Mouse (Mus musculus) adrenal gland, postnatal 4 days (tissue): ENCODE data around the gene Rassf1. TPM values are rescaled to one million over a fixed set of nuclear protein-coding genes. Genes with fewer than 3 reads are reported as not detected.
A peak's percentile ranks its signal among the peaks of the same experiment; 100 is the strongest.

Experiments
- DNase-seq, 2 experiments: peaks; one replicate each; pipeline ENCODE4 v3.0.0; 2021 to 2022; ENCODE audit warnings: low spot score in 2 of 2, mixed read lengths in 2 of 2
- long read RNA-seq, 2 experiments: library from polyadenylated mRNA; stranded (forward); transcript quantifications; one replicate each; pipeline ENCODE4 v2.0.0; 2021
- total RNA-seq, 2 experiments: library from RNA; stranded (reverse); gene quantifications; 2 replicates each; pipeline ENCODE4 v1.2.3; 2021

Gene Rassf1
- total RNA-seq, result 10 to 100 TPM; 34.9 to 37.6 TPM
- long read RNA-seq, experiment 1, transcript Rassf1-201 (5 exons, 1,727 nt), result major isoform, 15 of 24 reads
- long read RNA-seq, experiment 1, partial matches to known transcripts, result 0 of 24 reads
- long read RNA-seq, experiment 1, other reads (novel, unspliced or antisense), result 5 of 24 reads
- long read RNA-seq, experiment 2, transcript Rassf1-202 (6 exons, 1,787 nt), result minor isoform, 5 of 47 reads
- long read RNA-seq, experiment 2, transcript Rassf1-201 (5 exons, 1,727 nt), result major isoform, 28 of 47 reads
- long read RNA-seq, experiment 2, partial matches to known transcripts, result 1 of 47 reads
- long read RNA-seq, experiment 2, other reads (novel, unspliced or antisense), result 11 of 47 reads

DNA sequence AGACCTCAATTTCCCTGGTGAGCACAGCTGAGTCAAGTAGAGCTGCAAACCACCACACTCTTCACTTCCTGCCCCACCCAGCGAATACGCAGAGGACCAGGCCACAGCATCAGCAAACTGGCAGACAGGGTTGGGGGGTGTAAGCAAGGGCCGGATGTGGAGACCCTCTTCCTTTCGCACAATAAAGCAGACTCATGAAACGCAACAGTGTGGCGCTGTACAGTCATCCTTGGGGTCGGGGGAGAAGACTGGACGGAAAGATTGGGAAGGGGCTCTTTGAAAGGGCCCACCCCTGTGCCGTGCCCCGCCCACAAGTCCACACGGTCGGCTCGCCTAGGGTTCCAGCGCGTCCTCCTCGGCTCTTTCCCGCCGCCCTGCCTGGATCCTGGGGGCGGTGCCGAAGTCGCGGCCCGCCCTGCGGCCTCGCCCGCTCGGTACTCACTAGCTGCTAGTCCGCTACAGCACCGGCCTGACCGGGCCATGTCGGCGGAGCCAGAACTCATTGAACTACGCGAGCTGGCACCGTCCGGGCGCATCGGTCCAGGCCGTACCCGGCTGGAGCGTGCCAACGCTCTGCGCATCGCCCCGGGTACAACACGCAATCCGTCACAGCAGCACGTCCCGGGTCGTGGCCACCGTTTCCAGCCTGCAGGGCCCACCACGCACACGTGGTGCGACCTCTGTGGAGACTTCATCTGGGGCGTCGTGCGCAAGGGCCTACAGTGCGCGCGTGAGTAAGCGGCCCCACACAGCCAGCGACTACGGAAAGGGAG is at the start of gene Rassf1:
Gene Rassf1, plus strand, starts transcription at position 439 of the 773 bp plus-strand sequence.
- peak in 1 of 2 experiments; percentile 53 for DNase-seq

DNA sequence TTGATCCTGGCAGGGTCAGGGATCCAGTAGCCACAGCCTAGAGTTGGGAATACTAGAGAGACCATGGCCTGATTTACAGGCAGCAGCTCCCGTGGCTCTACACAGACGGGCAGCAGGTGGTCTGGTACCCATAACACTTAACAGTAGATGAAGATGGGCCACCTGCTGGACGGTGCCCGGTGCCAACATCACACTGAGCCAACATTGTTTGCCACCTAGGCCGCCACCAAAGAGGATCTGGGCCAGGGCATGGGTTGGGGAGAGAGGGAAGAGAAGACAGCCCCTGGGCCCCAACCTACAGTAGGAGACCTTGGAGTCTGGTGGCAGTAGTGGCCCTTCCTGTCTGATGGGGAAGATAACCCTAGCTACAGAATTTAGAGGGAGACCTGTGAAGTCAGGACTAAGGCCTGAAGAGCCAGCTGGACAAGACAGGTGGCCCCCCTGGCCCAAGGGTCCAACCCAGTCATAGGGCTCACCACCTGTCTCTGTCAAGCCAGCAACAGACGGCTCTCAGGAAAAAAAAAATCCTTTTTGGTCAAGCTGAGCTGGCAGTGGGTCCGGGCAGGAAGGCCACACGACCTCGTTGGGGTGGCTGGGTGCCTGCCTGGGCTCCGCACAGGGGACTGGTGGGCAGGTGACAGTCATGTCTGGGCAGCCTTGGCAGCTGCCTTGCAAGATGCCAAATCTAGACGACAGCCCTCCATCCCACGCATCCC is 49.1 kb upstream of the Rassf1 start:
- DNase-seq, result no peak

DNA sequence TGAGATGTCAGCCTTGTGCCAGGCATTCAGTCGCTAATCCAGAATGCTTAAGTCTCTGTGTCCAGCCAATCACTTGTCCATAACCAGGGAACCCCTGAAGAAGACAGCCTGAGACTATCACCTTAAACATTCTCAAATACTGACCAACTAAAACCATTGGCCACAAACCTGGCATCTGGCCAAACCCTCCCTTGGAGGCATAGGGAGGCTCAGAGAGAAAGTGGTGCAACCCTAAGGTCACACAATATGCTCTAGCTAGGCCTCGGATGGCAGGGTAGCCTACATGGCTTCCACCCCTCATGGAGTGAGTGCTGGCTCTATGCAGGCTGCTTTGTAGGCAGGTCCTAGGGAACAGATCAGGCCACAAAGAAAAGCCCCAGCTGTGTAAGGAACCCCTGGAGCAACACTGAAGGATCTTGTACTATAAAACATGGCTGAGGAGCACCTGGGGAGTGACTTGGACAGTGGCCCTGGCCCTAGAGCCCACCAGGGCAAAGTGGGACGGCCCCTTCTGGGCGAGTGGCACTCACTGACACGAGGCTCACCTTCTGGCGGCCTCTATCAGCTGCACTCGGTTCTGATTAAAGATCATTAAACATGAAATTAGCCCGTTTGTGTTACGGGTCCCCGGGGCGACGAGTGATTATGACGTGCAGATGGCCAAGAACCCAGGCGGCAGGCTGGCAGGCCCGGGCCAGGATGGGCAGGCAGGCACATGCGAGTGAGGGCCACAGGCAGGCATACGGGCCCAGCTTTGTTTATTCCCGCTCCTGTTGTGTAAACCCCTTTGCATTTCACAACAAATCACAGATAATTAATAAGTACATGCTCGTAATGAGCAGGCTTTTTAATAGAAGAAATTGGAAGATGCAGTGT is 46.5 kb upstream of the Rassf1 start:
- DNase-seq, result no peak

DNA sequence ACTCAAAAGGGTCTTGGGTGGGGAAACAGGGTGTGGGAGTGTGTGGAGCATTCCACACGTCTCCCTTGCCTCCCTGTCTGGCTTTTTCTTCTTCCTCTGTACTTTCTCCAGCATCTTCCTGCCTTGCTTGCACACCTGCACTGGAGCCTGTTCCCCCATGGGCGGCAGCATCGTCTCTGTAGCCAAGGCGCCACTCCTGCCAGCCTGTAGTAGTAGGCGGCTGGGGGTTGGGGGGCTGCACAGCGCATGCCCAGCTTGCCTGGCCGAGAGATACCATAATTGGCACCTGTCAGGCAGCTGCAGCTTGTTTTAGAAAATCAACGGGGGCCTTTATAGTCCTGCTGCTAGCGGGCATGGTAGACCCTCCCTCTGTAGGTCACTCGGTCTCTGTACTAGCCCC is 43.1 kb upstream of the Rassf1 start:
- DNase-seq, result no peak

DNA sequence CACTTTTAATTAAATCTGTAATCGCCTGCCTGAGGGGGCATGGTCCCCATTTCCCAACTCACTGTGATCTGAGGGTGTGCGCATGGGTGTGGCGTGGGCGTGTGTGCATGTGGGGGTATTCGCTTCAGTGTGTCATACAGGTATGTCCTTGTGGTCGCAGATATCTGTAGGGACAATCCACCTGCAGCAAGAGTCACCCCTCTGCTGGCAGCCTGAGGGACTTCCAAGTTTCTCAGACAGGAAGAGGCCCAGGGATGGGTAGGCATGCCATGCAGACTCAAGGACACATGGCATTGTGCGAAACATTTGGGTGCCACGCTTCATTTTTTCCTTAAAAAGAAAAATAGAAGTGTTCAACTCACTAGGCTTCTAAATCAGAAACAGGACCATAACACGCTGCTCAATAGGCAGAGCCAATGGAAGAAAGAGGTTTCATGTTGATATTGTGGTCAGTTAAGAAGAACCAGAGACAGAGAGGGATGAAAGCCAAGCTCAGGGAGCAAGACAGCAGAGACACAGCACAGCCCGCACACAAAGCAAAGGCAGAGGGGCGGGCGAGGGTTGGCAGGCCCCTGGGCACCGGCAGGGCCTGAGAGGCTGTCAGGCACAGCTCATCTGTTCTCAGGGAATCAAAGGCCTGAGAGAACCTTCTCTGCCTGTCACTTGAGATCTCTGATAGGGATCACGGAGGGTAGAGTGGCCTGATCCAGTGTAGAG is 40.8 kb upstream of the Rassf1 start:
- no peak for DNase-seq

DNA sequence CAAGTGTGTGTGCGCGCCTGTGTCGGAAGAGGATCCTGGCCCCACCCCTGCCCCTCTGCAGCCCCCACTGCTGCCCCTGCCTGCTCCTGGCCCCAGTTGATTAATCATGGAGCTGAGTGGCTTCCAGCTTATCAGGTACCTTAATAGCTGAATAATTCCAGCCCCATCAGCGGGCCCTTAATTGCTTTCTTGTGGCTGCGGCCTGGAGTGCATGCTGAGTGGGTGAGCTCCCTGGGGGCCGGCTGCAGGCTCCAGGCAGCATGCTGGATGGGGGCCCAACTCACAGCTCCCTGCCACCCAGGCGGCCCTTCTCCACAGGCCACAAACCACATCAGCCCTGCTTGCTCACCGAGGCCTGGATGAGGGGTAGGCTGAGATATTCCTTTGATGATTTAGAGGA is 39.9 kb upstream of the Rassf1 start:
- no peak for DNase-seq

DNA sequence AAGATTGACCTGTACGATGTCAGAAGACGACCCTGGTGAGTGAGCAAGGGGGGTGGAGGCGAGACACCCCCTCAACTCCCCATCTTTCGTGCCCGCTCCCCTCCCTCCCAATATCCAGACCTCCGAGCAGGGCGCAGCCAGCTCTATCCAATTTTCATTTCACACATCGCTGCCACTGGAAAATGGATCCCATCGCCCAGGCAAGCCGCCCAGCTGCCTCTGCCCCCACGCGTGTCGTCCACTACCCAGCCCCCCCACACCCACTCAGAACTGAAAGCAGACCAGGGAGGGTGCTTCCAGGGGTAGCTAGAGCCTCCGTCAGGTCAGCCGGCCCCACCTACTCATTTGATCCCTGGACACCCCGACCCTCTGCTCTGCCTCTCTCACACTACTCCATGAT is 39.0 kb upstream of the Rassf1 start:
- no peak for DNase-seq

DNA sequence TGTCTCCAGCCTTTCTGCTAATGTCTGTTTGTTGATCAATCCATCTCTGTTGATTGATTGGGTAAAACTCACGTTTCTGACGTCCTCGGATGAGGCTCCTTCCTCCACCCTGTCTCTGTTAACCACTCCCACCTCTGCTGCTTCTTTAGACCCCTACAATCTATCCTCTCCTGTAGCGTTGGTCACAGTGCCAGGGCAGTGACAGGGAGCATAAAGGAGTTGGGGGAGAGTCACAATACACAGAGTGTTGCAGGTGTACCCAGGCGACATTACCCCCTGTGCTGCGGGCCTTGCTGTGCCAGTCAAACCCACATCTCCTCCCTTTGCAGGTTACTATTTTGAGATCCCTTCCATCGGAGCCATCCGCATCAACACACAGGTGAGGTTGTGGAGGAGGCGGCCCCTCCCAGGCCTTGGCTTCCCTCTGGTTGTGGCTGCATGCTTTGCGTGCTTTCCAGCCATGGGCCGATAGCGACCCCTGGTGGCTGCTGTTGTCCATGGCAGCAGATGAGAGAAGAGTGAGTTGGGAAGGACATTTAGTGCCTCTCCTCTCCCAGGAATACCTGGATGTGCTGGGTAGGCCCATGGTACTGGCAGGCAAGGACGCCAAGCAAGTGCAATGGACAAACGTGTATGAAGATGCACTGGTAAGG is 36.9 kb upstream of the Rassf1 start:
- peak; percentile 76 to 80 for DNase-seq

DNA sequence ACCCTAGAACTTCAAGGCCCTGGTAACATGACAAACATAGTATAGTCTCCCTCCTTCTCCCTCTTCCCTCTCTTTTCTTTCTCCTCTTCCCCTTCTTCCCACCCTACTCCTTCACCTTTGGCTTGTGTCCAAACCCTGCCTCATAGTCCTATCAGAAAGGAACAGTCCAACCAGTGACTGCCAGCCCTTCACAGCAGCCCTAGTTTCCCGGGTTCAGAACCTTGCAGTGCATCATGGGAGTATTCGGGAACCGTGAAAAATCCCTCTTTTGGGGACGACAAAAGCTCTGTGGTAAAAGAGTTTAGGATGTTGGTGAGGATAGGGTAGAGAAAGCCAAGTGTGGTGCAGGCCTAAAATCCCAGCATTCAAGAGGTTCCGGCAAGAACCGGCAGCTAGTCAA is 31.0 kb upstream of the Rassf1 start:
- DNase-seq, result no peak

DNA sequence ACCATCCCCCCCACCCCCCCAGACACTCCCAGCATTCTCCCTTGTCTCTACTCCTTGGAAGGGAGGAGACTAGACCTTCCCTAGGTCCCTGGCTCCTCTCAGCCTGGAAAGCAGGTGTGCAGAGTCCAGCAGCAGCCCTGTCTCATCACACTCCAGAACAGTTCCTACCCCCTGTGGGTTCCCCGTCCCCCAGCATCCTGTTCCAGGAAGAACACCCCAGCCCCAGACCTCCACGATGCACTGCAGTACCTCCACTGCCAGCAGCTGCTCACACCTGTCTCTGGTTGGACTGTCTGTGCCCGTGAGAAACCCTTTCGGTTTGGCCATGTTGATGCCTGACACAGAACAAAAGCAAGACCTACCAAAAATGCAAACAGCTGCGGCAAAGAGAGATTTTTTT is 30.2 kb upstream of the Rassf1 start:
- no peak for DNase-seq

DNA sequence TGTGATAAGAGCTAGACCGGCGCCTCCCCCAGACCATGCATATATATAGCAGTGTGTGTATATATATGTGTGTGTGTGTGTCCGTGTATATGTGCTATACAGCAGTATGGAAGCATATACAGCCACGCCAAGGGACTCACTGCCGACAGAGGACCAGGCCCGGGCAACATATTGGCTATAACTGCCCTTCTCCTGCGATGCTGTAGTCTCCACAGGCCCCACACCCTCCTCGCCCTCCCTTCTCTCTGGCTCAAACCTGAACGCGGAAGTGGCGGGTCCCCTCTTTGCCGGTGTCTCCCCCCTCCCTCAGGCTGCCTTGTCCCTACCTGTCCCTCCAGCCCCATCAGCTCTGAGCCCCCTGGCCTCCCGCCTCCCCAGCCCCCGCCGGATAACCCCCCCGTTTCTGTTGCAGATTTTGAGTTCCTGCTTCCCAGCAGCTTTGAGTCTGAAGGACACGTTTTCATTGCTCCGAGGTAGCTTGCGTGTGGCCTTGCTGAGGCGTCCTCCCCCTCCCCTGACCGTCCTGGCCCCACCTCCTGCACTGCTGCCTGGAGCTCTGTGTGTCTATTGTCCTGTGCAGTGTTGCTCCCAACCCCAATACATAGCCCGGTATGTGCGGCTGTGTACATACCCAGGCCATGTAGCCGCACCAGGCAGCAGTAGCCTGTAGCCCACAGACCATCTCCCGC is 29.5 kb upstream of the Rassf1 start:
- no peak for DNase-seq

DNA sequence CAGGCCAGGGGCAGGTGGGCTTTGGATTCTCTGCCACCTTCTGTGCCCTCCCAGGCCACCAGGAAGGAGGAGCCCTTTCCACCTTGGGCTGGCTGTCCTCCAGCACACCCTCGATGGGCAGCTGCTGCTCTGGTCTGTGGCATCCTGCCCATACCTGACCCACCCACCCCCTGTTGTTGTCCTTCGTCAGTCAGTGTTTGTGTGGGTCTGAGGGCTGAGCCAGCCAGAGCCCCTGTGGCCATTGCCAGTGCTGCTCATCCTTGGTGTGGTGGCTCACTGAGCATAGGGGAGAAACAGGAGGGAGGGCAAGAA is 29.0 kb upstream of the Rassf1 start:
- no peak for DNase-seq

DNA sequence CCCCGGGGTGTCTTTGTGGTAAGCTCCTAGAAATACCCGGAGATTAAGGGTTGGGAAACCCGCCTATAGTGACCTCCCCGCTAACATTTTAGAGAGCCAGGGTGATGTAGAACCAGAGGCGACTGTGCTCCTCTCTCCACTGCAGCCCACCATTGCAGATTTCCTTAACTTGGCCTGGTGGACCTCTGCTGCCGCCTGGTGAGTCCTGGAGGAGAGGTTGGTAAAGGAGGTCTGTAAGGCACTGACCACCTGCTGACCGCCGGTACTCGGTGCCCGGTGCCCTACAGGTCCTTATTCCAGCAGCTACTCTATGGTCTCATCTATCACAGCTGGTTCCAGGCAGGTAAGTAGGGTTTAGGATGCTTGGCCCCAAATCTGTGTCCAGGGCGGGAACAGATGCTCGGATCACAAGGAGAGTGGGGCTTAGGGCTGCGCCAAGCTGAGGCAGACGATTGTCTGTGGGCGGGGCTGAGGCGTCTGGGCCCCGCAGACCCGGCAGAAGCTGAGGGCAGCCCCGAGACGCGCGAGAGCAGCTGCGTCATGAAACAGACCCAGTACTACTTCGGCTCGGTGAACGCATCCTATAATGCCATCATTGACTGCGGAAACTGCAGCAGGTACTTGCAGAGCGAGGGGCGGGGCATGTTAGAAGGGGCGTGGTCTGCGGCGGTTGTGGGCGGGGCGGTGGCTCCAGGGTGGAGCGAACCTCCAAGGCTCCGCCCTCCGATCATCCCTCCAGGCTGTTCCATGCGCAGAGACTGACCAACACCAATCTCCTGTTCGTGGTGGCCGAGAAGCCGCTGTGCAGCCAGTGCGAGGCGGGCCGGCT is 24.9 kb upstream of the Rassf1 start:
- DNase-seq, result peak; percentile 66 to 73

DNA sequence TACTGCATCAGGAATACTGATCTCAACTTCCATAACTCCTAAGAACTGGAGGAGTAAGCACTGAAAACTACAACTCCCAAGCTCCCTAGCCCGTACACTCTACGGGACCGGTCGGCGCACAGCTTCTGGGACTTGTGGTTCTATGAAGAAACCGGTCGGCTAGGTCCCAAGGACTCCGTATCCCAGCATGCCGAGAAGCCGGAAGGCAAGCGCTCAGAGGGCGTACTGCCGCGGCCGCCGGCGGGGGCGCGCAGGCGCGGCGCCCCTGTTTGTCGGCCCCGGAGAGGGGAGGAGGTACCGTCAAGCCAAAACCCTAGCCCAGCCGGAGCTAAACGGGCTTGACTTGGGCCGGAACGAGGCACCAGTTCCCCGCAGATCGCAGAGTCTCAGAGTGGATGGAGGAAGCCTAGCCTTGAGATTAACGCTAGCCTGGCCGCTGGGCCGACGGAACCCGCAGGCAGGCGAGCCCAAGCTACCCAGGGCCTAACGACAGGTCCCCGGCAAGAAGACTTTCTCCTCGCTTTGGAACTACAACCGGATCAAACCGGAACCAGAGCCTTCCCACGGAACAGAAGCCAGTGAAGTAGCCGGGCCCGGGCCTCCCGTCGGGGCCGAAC is 17.5 kb upstream of the Rassf1 start, which contains the start of gene Tmem115:
Gene Tmem115, plus strand, starts transcription at position 155 of the 617 bp plus-strand sequence.
- peak; percentile 70 to 84 for DNase-seq

DNA sequence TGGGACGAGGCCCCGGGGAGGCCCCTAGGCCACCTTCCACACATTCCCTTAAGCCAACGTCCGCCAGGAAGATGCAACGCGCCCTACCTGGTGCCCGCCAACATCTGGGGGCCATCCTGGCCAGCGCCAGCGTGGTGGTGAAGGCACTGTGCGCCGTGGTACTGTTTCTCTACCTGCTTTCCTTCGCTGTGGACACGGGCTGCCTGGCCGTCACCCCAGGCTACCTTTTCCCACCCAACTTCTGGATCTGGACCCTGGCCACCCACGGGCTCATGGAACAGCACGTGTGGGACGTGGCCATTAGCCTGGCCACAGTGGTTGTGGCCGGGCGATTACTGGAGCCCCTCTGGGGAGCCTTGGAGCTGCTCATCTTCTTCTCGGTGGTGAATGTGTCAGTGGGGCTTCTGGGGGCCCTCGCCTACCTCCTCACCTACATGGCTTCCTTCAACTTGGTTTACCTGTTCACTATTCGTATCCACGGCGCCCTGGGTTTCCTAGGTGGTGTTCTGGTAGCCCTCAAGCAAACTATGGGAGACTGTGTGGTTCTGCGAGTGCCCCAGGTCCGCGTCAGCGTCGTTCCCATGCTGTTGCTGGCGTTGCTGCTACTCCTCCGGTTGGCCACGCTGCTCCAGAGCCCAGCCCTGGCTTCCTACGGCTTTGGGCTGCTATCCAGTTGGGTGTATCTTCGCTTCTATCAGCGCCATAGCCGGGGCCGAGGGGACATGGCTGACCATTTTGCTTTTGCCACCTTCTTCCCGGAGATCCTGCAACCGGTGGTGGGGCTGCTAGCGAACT is 16.8 kb upstream of the Rassf1 start:
- no peak for DNase-seq

DNA sequence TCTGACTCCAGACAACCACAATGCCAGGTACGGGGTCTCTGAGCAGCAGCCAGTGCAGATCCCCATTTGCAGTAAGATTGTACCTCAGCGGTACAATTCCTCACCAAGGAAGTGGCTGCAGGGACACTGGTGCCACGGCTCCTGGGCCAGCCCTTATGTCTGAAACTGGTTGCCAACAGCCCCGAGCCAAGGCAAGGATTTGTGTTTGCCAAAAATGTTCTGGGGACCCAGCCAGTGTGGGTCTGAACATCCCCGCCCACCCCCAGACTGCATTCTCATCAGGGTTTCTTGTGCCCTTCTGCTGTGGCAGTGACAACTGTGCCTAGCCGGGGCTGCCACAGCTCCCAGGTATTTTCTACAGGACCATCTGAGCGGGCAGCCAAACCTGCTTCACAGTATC is 13.1 kb upstream of the Rassf1 start:
- no peak for DNase-seq

DNA sequence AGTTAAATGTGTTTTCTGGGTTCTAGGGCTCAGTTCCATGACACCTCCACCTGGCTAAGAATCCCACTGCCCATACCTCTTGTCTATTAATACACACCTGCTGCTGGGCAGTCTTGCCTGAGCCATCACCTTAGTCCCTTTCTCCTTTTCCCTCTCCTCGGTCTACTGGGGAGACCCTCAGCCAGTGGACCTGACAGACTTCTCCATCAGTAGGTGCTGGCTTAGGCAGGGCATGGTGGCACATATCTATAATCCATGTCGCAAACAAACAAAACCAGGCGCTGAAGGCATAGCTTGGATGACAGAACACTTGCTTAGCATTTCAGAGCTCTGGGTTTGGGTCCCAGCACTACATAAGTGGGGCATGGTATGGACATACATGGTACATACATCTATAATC is 12.6 kb upstream of the Rassf1 start:
- DNase-seq, result no peak
